Mouse (Mus musculus) G1E-ER4 (cell line): ENCODE results near the gene Npm1. TPM values are rescaled to one million over a fixed set of nuclear protein-coding genes. Genes with fewer than 3 reads are reported as not detected.

ENCODE experiments used
- GATA1 ChIP-seq: IDR thresholded peaks from one replicate; pipeline ENCODE4 v1.8.0; 2012; ENCODE audit warnings: low read length, inconsistent platforms
- polyA plus RNA-seq: library from polyadenylated mRNA; stranded (reverse); fragments of >175 nt; gene quantifications from 2 replicates; pipeline ENCODE4 v1.2.3, GENCODE M21; 2012

Gene Npm1
- polyA plus RNA-seq = 143 and 222 TPM in 2 replicates

- TF ChIP-seq GATA1 = no peak
These were observed at the start of gene Npm1 for GRCm38 (mm10) chr11:33162998-33163506. Npm1 (minus strand) TSS chr11:33163206.

GRCm38 (mm10) chr11:33207411-33207810, 44.4 kb upstream of the Npm1 start:
- TF ChIP-seq GATA1 = no peak

GRCm38 (mm10) chr11:33204966-33205365, 42.0 kb upstream of the Npm1 start:
- TF ChIP-seq GATA1 = no peak

- TF ChIP-seq GATA1 = no peak
These were observed 41.3 kb upstream of the Npm1 start for GRCm38 (mm10) chr11:33204329-33204705.

- TF ChIP-seq GATA1 = no peak
These were observed 40.6 kb upstream of the Npm1 start, which contains the start of gene Tlx3 for GRCm38 (mm10) chr11:33203383-33204328. Tlx3 (minus strand) TSS chr11:33203589.

GRCm38 (mm10) chr11:33202972-33203371, 40.0 kb upstream of the Npm1 start:
- no peak for TF ChIP-seq GATA1

GRCm38 (mm10) chr11:33202296-33202695, 39.3 kb upstream of the Npm1 start:
- TF ChIP-seq GATA1 = no peak

- TF ChIP-seq GATA1 = no peak
These were observed 38.6 kb upstream of the Npm1 start for GRCm38 (mm10) chr11:33201626-33202010.

GRCm38 (mm10) chr11:33200764-33201625, 38.0 kb upstream of the Npm1 start:
- TF ChIP-seq GATA1 = no peak

GRCm38 (mm10) chr11:33199906-33200763, 37.1 kb upstream of the Npm1 start:
- TF ChIP-seq GATA1 = no peak

GRCm38 (mm10) chr11:33199117-33199514, 36.1 kb upstream of the Npm1 start:
- TF ChIP-seq GATA1 = no peak

- no peak for TF ChIP-seq GATA1
These were observed 35.5 kb upstream of the Npm1 start for GRCm38 (mm10) chr11:33198351-33199116.

GRCm38 (mm10) chr11:33197673-33198072, 34.7 kb upstream of the Npm1 start:
- no peak for TF ChIP-seq GATA1

- no peak for TF ChIP-seq GATA1
These were observed 34.1 kb upstream of the Npm1 start for GRCm38 (mm10) chr11:33197133-33197514.

GRCm38 (mm10) chr11:33196447-33197132, 33.6 kb upstream of the Npm1 start:
- TF ChIP-seq GATA1 = no peak
